Mouse (Mus musculus) E14TG2a.4 (cell line): ENCODE results near the gene Mef2c.

Source experiments
- H3K27me3 ChIP-seq: 2 replicates; pipeline ENCODE4 v1.6.1; 2014; ENCODE audit warnings: low read length, control low read depth; ENCODE audit not compliant: insufficient read depth
- H3K36me3 ChIP-seq: 2 replicates; pipeline ENCODE4 v1.6.1; 2014; ENCODE audit warnings: low read length, control low read depth; ENCODE audit not compliant: insufficient read depth
- H3K4me1 ChIP-seq: replicated peaks from 2 replicates; pipeline ENCODE4 v1.6.1; 2014; ENCODE audit warnings: low read depth, low read length, control low read depth
- H3K4me3 ChIP-seq: replicated peaks from 2 replicates; pipeline ENCODE4 v1.5.1; 2014; ENCODE audit warnings: mild to moderate bottlenecking, low read length
- H3K9me3 ChIP-seq: 2 replicates; pipeline ENCODE4 v1.6.1; 2014; ENCODE audit warnings: low read length, control low read depth
- CTCF ChIP-seq: conservative IDR thresholded peaks from 2 replicates; pipeline ENCODE4 v1.5.1; 2014; ENCODE audit warnings: low read length
- NANOG ChIP-seq: IDR thresholded peaks from 2 replicates; pipeline ENCODE4 v1.6.1; 2014; ENCODE audit warnings: borderline replicate concordance, low read length, mixed read lengths
- POU5F1 ChIP-seq: IDR thresholded peaks from 2 replicates; pipeline ENCODE4 v1.6.1; 2014; ENCODE audit warnings: low read length, borderline replicate concordance

Mef2c gene

DNA sequence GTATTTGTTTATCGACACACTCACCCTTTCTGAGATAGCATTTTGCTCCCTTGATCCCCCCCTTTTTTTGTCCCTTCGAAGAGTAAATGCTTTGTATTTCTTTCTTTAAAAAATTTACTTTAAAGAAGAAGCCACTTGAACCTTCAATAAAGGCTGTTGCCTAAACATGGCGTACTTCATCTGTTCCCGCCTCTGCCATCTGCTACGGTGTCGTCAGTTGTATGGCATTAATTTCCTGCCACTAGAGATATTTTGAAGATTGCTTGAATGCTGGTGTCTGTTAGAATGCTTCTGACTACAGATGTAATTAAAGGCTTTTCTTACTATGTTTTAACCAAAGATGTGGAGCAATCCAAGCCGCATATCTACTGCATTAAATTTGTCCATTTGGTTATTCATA is 162.3 kb downstream of the Mef2c start:
- TF ChIP-seq CTCF (no peak), POU5F1 (no peak), NANOG (no peak)
- H3K36me3 ChIP-seq: no peaks in the 10 kb centered on the region
- peaks cover 5% of the 10 kb centered on the region; the same call in 1 of the 2 replicates for H3K4me1 ChIP-seq
- H3K27me3 ChIP-seq: no peaks in the 10 kb centered on the region
- H3K9me3 ChIP-seq: no peaks in the 10 kb centered on the region
- H3K4me3 ChIP-seq: no peak overlapping the region

DNA sequence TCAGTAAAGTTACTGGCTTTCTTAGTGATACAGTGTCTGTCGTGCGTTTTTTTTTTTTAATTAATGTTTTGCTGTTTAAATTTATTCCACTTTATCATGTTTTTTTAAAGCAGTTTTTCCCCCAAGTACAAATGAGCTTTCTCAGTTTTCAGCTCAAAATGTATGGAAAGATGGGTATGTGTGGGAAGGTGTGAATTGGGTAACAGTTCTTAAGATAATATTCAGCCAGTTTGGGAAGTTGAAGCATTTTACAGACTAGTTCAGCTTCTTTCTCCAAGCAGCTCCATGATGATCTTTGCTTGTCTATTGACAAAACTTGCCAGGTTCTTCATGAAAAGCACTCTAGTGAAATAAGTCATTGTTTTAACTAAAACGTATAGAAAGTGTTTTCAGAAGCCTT is 163.2 kb downstream of the Mef2c start:
- peaks cover 4% of the 10 kb centered on the region; the same call in 1 of the 2 replicates for H3K4me1 ChIP-seq
- H3K4me3 ChIP-seq: no peak overlapping the region
- H3K9me3 ChIP-seq: no peaks in the 10 kb centered on the region
- H3K27me3 ChIP-seq: no peaks in the 10 kb centered on the region
- TF ChIP-seq NANOG (no peak), POU5F1 (no peak), CTCF (no peak)
- no peaks in the 10 kb centered on the region for H3K36me3 ChIP-seq

DNA sequence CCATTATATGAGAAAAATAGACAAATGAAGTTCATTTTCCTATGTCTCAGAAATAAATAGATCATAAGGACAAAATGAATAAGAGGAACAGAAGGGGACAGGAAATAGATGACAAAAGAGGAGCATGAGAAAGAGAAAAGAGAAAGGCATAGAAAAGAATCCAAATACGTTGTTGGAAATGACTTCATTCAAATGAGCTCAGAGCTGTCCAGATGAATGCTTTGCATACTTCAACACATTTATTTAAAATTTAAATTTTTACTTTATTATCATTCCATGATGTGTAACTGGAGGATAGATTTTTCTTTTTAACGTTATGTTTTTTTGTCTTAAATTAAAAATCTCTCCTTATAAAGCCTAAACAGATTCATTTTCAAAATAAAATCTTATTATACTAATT is 203.8 kb downstream of the Mef2c start:
- no peak overlapping the region for H3K4me3 ChIP-seq
- no peak for TF ChIP-seq NANOG
- no peak for TF ChIP-seq POU5F1
- no peak for TF ChIP-seq CTCF
- H3K27me3 ChIP-seq: peaks cover 2% of the 10 kb centered on the region; the same call in 1 of the 2 replicates
- no peaks in the 10 kb centered on the region for H3K9me3 ChIP-seq
- peaks cover 23% of the 10 kb centered on the region for H3K4me1 ChIP-seq
- no peaks in the 10 kb centered on the region for H3K36me3 ChIP-seq

DNA sequence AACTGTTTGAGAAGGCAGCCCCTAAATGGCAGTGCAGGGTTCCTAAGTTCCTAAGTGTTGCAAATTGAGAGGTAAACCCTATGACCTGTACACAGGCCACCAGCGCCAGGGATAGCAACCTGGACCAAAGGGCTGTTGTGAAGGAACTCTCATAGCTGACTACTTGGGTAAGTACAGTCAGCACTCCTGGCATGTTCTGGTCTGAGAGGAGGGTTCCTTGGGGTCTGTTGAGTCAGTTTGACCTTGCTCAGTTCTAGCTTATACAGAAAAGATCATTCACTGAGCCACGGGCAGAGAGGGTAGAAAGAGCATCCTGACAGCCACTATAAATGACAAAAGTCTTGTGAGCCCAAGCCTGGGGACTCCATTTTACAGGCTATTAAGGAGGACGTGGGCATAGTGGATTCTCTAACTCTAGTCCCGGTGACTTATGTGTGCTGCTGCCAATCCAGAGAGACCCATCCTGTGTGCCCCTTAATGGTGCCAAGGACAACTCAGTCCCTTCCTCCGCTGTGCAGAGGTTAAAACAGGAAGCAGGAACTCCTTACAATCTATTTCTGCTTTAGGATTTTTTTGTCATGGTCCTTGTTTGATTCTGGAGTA is 209.0 kb downstream of the Mef2c start:
- peaks cover 47% of the 10 kb centered on the region for H3K27me3 ChIP-seq

DNA sequence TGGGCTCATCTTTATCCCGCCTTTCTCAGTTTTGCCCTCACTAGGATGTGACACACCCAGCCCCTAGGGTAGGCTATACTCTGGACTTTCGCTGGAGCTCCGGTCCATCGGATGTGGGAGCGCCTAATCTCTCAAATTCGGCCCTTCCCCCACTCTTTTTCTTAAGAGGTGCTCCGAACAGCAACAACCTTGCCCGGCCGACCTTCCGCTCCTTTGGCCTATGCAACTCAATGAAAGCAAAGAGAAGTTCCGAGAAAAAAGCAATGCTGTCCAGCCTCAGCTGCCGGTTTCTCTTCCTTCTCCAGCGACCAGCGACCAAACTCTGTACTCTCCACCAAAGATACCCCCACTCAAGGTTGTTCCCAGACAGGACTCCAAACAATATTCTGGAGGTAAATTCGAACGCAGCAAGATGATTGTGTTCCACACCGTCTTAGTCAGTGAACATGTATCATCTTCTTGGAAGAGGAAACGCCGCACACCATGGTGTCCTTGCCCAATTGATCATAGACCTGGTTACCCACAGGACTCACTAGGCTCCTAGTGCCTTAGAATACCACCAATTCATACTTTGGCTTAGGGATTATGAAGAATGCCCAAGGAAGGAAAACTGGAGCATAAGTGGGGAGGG is 209.9 kb downstream of the Mef2c start:
- H3K9me3 ChIP-seq: no peaks in the 10 kb centered on the region
- 0 out of 2 replicates have a peak overlapping the region, but pooled peaks have one; percentile 17 for H3K4me3 ChIP-seq
- H3K27me3 ChIP-seq: peaks cover 56% of the 10 kb centered on the region
- TF ChIP-seq POU5F1: no peak
- no peak for TF ChIP-seq NANOG
- no peak for TF ChIP-seq CTCF
- peaks cover 61% of the 10 kb centered on the region for H3K4me1 ChIP-seq
- H3K36me3 ChIP-seq: no peaks in the 10 kb centered on the region

More for the DNA sequence above, 209.0 kb downstream of the Mef2c start:
- Histone ChIP-seq H3K9me3 (no peaks in the 10 kb centered on the region), H3K36me3 (no peaks in the 10 kb centered on the region), H3K4me1 (peaks cover 61% of the 10 kb centered on the region), H3K4me3 (no peak overlapping the region)
- TF ChIP-seq CTCF (no peak), NANOG (no peak), POU5F1 (no peak)

DNA sequence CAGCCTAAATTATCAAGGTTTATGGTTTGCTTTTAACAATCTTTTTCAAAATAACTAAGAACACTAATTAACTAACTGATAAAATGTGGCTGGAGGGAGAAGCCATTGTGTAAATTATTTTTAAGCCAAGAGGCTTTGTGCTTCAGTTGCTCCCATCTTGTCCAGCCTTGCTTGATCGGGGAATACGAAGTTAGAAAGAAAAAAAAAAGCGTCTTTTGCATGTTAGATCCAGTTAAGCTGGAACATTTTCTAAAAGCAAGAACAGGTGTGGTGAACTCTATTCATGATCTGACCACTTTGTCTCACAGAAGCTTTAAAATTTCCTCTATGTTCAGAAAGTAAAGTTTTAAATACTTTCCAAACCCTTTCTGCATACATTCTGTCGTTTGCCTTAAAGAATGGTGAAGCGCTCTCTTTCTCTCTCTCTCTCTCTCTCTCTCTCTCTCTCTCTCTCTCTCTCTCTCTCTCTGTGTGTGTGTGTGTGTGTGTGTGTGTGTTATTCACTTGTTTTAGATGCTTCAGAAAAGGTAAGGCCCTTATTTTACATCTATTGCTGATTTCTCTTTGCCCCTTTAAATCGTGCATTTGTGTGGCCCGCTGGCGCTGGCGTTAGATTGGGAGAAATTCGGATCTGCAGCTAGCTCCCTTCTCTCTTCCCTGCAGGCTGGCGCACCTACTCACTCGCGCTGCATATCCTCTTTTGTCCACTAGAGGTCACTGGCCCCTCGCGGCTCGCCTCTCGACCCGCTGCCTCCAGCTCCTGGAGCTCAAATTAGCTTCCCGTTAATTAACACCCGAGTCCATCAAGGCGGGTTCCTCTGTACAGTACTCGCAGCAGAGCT is 210.9 kb downstream of the Mef2c start:
- Histone ChIP-seq H3K36me3 (no peaks in the 10 kb centered on the region), H3K27me3 (peaks cover 65% of the 10 kb centered on the region), H3K4me1 (peaks cover 61% of the 10 kb centered on the region), H3K4me3 (peak overlapping the region; percentile 43), H3K9me3 (no peaks in the 10 kb centered on the region)
- TF ChIP-seq NANOG: no peak
- TF ChIP-seq POU5F1: no peak
- peak; percentile 92 for TF ChIP-seq CTCF

DNA sequence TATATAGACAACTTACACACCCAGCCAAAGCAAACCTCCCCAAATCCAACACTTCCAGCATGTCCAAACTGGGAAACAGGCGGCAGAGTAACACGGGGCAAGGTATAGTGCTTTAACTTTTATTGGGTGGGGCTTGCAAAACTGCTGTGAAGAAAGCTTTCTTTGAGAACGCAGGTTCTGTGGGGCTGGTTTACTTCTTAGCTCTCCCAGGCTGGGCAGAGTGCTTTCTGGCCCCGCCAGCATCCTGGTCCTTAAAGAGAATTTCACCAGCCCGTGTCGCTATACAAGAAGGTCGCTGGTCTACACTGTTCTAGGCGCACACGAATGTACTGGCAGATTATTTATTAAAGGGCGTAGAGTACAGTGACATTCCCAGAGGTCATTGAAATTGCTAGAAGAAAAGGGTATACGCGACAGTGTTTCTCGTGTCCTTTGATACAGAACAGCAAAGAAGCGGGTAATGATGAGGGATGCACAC is 211.5 kb downstream of the Mef2c start:
- Histone ChIP-seq H3K36me3 (no peaks in the 10 kb centered on the region), H3K9me3 (no peaks in the 10 kb centered on the region), H3K27me3 (peaks cover 71% of the 10 kb centered on the region), H3K4me1 (peaks cover 54% of the 10 kb centered on the region), H3K4me3 (peak overlapping the region; percentile 43)
- no peak for TF ChIP-seq NANOG
- TF ChIP-seq CTCF: no peak
- no peak for TF ChIP-seq POU5F1

DNA sequence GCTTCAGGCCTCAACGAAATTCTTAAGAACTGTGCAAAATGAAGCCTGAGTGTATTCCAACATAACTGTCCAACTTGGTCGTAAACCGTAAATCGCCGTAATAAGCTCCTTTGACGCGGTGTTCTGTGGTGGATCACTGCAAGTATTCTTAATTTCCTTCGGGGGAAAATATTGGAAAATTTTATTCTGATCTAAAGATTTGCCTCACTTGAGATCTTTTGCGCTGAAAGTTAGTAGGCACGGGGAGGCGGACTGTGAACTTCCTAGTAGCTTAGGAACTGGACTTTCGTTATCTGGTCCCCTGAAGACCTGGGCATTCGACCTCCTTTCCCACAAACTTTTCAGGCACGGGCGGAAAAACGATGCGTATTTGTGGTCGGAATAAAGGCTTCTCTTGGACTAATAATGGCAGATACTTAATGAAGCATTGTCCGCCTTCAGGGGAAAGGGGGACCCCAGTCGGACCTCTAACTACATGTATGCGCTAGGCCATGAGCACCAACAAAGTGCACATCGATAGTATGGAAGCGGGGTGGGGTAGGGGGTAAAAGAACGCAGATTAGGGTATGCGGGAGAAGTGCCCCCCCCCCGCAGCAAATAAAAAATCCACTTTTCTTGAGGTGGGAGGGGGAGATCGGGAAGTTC is 212.3 kb downstream of the Mef2c start:
- TF ChIP-seq CTCF: no peak

More for the DNA sequence above, 212.3 kb downstream of the Mef2c start:
- Histone ChIP-seq H3K4me3 (peak overlapping the region; percentile 43), H3K9me3 (no peaks in the 10 kb centered on the region), H3K27me3 (peaks cover 77% of the 10 kb centered on the region), H3K36me3 (no peaks in the 10 kb centered on the region), H3K4me1 (peaks cover 50% of the 10 kb centered on the region)
